Mouse (Mus musculus): ENCODE results near the gene Mchr1. TPM values are rescaled to one million over a fixed set of nuclear protein-coding genes. Genes with fewer than 3 reads are reported as not detected.

Mchr1 gene
- not detected in 2 replicates for polyA plus RNA-seq (2016; fragmentation: Nextera tagmentation; extraction: Ambion mirVana)

GRCm38 (mm10) chr15:81235086-81235920 is at the start of gene Mchr1:
Gene Mchr1, plus strand, starts transcription at chr15:81235499.
- WGBS, result under 1% methylated on average over 25 of the region's 25 CpGs
- Histone ChIP-seq H3K4me2 (peak within 1 kb of the TSS; percentile 72), H3K36me3 (no peaks in the 10 kb centered on the region), H3K27me3 (replicated peaks) (peaks cover 58% of the 10 kb centered on the region), H3K4me1 (replicated peaks) (peaks cover 19% of the 10 kb centered on the region), H3K9me3 (replicated peaks) (no peaks in the 10 kb centered on the region), H3K9ac (peak within 1 kb of the TSS; percentile 55; the same call in 1 of the 2 replicates), H3K27ac (ENCODE audit: poor library complexity, severe bottlenecking) (no peak within 1 kb of the TSS), H3K4me3 (peak within 1 kb of the TSS; percentile 41)
- ATAC-seq (ENCODE audit: insufficient number of reproducible peaks, low FRiP score), result peak; percentile 51; the same call in 1 of the 2 replicates

- 89% methylated on average over 2 of the region's 2 CpGs for WGBS
- Histone ChIP-seq H3K36me3 (peaks cover 6% of the 10 kb centered on the region; the same call in 1 of the 2 replicates), H3K9ac (no peak overlapping the region), H3K4me1 (replicated peaks) (peaks cover 22% of the 10 kb centered on the region), H3K27me3 (replicated peaks) (no peaks in the 10 kb centered on the region), H3K27ac (ENCODE audit: poor library complexity, severe bottlenecking) (no peak overlapping the region), H3K4me2 (no peak overlapping the region), H3K4me3 (no peak overlapping the region), H3K9me3 (replicated peaks) (no peaks in the 10 kb centered on the region)
- ATAC-seq (ENCODE audit: insufficient number of reproducible peaks, low FRiP score), result no peak
These were observed 46.2 kb upstream of the Mchr1 start for GRCm38 (mm10) chr15:81189061-81189460.

DNA sequence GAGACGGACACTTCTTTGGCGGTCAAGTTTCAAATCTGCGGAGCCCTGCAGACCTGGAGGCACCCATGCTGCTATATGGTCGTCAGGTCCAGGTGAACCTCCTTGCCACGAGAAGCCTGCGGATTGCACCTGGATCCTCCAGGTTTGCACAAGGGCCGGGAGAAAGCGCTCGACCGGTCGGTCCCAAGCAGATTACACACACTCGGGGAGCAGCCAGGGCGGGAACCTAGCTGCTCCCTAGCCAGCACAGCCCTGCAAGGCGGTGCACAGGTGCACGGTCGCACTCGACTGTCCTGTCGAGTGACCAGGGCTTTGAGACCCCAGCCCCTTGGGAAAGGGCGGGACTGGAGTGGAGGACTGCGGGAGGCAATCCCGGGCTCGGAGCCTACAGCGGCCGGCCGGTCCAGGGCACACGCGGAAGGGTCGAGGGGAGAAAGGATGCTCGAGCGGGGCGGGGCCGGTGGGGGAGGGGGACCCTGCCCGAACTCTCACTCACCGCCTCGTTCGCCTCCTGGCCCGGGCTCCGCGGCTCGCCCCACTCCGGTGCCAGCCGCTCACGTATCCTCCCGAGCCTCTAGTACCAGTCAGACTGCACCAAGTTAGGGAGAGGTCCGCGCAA is 45.2 kb upstream of the Mchr1 start:
- peak overlapping the region; percentile 89 for H3K4me2 ChIP-seq
- peak overlapping the region; percentile 94 for H3K9ac ChIP-seq
- peaks cover 22% of the 10 kb centered on the region for H3K4me1 ChIP-seq (replicated peaks)
- under 1% methylated on average over 35 of the region's 46 CpGs for WGBS
- peaks cover 6% of the 10 kb centered on the region; the same call in 1 of the 2 replicates for H3K36me3 ChIP-seq
- no peak overlapping the region for H3K27ac ChIP-seq (ENCODE audit: poor library complexity, severe bottlenecking)
- ATAC-seq (ENCODE audit: insufficient number of reproducible peaks, low FRiP score), result peak; percentile 51
- H3K27me3 ChIP-seq (replicated peaks), result no peaks in the 10 kb centered on the region
- peak overlapping the region; percentile 93 for H3K4me3 ChIP-seq
- H3K9me3 ChIP-seq (replicated peaks), result no peaks in the 10 kb centered on the region

DNA sequence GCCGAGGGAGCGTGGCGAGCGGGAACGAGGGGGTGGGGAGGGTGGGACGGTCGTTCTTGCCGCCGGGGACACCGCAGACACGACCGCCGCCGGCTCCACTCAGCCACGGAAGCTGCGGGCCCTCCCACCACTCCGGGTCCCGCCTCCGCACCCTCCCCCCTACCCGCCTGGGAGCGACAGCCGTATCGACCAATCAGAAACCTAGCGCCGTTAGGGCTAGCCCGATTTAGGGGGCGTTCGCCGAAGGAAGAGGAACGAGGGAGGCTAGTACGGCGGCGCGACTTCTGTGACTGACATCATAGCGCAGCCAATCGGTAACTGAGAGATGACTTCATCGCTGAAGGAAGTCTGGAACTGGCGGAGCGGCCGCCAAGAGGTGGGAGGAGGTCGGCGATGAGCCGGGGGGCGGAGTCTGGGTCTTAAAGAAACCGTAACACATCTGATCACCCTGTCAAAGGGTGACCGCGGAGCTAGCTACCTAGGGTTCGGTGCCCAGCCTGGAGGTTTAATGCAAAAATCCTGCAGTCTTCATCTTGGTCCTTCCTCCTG is 44.6 kb upstream of the Mchr1 start, which contains the start of gene Mrtfa:
Gene Mrtfa, minus strand, starts transcription at position 128 of the 549 bp plus-strand sequence.
- H3K27me3 ChIP-seq (replicated peaks), result no peaks in the 10 kb centered on the region
- peaks cover 21% of the 10 kb centered on the region for H3K4me1 ChIP-seq (replicated peaks)
- H3K4me3 ChIP-seq, result peak within 1 kb of the TSS; percentile 93
- peak; percentile 99 for ATAC-seq (ENCODE audit: insufficient number of reproducible peaks, low FRiP score)
- under 1% methylated on average over 46 of the region's 48 CpGs for WGBS
- peaks cover 6% of the 10 kb centered on the region; the same call in 1 of the 2 replicates for H3K36me3 ChIP-seq
- H3K27ac ChIP-seq (ENCODE audit: poor library complexity, severe bottlenecking), result peak within 1 kb of the TSS; percentile 13; the same call in 1 of the 2 replicates
- H3K9me3 ChIP-seq (replicated peaks), result no peaks in the 10 kb centered on the region
- peak within 1 kb of the TSS; percentile 94 for H3K9ac ChIP-seq
- H3K4me2 ChIP-seq, result peak within 1 kb of the TSS; percentile 89

GRCm38 (mm10) chr15:81191303-81191702 is 44.0 kb upstream of the Mchr1 start:
- Histone ChIP-seq H3K4me1 (replicated peaks) (peaks cover 15% of the 10 kb centered on the region), H3K9me3 (replicated peaks) (no peaks in the 10 kb centered on the region), H3K27me3 (replicated peaks) (no peaks in the 10 kb centered on the region), H3K4me2 (peak overlapping the region; percentile 71), H3K9ac (peak overlapping the region; percentile 70), H3K4me3 (peak overlapping the region; percentile 93), H3K36me3 (peaks cover 6% of the 10 kb centered on the region; the same call in 1 of the 2 replicates), H3K27ac (ENCODE audit: poor library complexity, severe bottlenecking) (peak overlapping the region; percentile 13; the same call in 1 of the 2 replicates)
- WGBS, result 25% methylated on average over 9 of the region's 9 CpGs
- no peak for ATAC-seq (ENCODE audit: insufficient number of reproducible peaks, low FRiP score)

- Histone ChIP-seq H3K27me3 (replicated peaks) (no peaks in the 10 kb centered on the region), H3K4me1 (replicated peaks) (peaks cover 15% of the 10 kb centered on the region), H3K27ac (ENCODE audit: poor library complexity, severe bottlenecking) (no peak overlapping the region), H3K4me3 (no peak overlapping the region), H3K36me3 (peaks cover 6% of the 10 kb centered on the region; the same call in 1 of the 2 replicates), H3K4me2 (no peak overlapping the region), H3K9me3 (replicated peaks) (no peaks in the 10 kb centered on the region), H3K9ac (no peak overlapping the region)
- 82% methylated on average over 5 of the region's 5 CpGs for whole genome bisulfite sequencing
- no peak for ATAC-seq (ENCODE audit: insufficient number of reproducible peaks, low FRiP score)
These were observed 43.0 kb upstream of the Mchr1 start for GRCm38 (mm10) chr15:81192316-81192715.

DNA sequence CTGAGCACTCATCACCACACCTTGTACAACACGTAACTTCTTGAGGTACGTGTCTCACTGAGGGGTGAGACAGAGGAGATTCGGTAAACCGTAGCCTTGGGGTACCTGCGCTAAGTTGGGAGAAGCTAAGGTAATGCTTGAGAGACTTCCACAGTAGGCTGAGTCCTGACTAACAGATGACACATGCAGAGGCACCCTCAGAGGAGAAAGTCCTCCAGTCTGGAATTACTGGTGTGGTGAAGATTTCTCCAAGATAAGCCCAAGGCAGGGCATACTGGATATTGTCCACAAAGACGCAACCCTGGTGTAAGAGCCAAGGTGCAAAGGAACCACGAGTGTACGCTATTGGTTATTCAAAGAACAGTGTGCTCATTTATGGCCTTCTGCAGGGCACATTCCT is 42.4 kb upstream of the Mchr1 start:
- H3K9me3 ChIP-seq (replicated peaks), result no peaks in the 10 kb centered on the region
- peaks cover 15% of the 10 kb centered on the region for H3K4me1 ChIP-seq (replicated peaks)
- H3K9ac ChIP-seq, result no peak overlapping the region
- H3K36me3 ChIP-seq, result peaks cover 1% of the 10 kb centered on the region; the same call in 1 of the 2 replicates
- H3K27ac ChIP-seq (ENCODE audit: poor library complexity, severe bottlenecking), result no peak overlapping the region
- H3K4me2 ChIP-seq, result no peak overlapping the region
- H3K4me3 ChIP-seq, result no peak overlapping the region
- WGBS, result 92% methylated on average over 8 of the region's 8 CpGs
- H3K27me3 ChIP-seq (replicated peaks), result no peaks in the 10 kb centered on the region
- ATAC-seq (ENCODE audit: insufficient number of reproducible peaks, low FRiP score), result no peak

- Histone ChIP-seq H3K9ac (no peak overlapping the region), H3K27me3 (replicated peaks) (no peaks in the 10 kb centered on the region), H3K36me3 (no peaks in the 10 kb centered on the region), H3K9me3 (replicated peaks) (no peaks in the 10 kb centered on the region; the same call in 1 of the 2 replicates), H3K4me1 (replicated peaks) (peaks cover 7% of the 10 kb centered on the region), H3K4me2 (no peak overlapping the region), H3K4me3 (no peak overlapping the region), H3K27ac (ENCODE audit: poor library complexity, severe bottlenecking) (no peak overlapping the region)
- 80% methylated on average over 6 of the region's 6 CpGs for WGBS
- ATAC-seq (ENCODE audit: insufficient number of reproducible peaks, low FRiP score), result no peak
These were observed 40.5 kb upstream of the Mchr1 start for GRCm38 (mm10) chr15:81194791-81195190.

DNA sequence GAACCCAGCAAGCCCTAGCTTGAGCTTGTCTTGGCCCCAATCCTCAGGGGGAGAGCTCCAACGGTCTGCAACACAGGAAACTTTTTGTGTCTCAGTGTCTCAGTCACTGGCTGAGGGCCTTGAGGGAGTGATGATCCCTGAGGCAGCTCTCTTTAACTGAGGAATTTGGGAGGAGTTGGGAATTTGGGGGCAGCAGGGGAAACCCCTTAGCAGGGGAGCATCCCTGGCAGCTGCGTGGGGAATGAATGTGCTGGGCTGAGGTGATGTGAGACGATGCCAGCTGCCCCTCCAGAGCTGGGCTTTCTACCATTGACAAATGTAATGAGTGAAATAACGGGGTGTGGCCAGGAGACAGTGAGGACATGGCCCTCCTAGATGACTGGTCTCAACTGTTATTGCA is 39.9 kb upstream of the Mchr1 start:
- no peak for ATAC-seq (ENCODE audit: insufficient number of reproducible peaks, low FRiP score)
- H3K4me2 ChIP-seq, result no peak overlapping the region
- WGBS, result 47% methylated on average over 4 of the region's 4 CpGs

GRCm38 (mm10) chr15:81197197-81197596 is 38.1 kb upstream of the Mchr1 start:
- Histone ChIP-seq H3K27ac (ENCODE audit: poor library complexity, severe bottlenecking) (no peak overlapping the region), H3K27me3 (replicated peaks) (no peaks in the 10 kb centered on the region), H3K4me1 (replicated peaks) (no peaks in the 10 kb centered on the region), H3K9ac (no peak overlapping the region), H3K36me3 (no peaks in the 10 kb centered on the region), H3K4me3 (no peak overlapping the region), H3K4me2 (no peak overlapping the region), H3K9me3 (replicated peaks) (no peaks in the 10 kb centered on the region; the same call in 1 of the 2 replicates)
- no peak for ATAC-seq (ENCODE audit: insufficient number of reproducible peaks, low FRiP score)
- WGBS, result 60% methylated on average over 10 of the region's 10 CpGs

More for the DNA sequence above, 39.9 kb upstream of the Mchr1 start:
- Histone ChIP-seq H3K9ac (no peak overlapping the region), H3K27me3 (replicated peaks) (no peaks in the 10 kb centered on the region), H3K4me1 (replicated peaks) (peaks cover 7% of the 10 kb centered on the region; the same call in 1 of the 2 replicates), H3K27ac (ENCODE audit: poor library complexity, severe bottlenecking) (no peak overlapping the region), H3K36me3 (no peaks in the 10 kb centered on the region), H3K4me3 (no peak overlapping the region), H3K9me3 (replicated peaks) (no peaks in the 10 kb centered on the region; the same call in 1 of the 2 replicates)

DNA sequence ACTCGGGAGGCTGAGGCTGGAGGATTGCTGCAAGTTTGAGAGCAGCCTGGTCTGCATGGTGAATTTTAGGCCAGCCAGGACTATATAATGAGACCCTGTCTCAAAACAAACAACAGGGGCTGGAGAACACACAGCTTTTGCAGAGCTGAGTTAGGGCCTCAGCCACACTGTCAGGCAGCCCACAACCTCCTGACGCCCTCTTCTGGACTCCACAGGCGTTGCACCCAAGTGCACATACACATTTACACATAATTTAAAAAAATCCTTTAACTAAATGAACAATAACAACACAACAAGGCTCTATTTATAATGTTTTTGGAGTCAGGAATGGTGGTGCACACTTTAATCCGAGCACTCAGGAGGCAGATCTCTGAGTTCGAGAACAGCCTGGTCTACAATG is 36.9 kb upstream of the Mchr1 start:
- H3K9ac ChIP-seq, result no peak overlapping the region
- no peak for ATAC-seq (ENCODE audit: insufficient number of reproducible peaks, low FRiP score)
- H3K4me2 ChIP-seq, result no peak overlapping the region

More for the DNA sequence above, 36.9 kb upstream of the Mchr1 start:
- H3K27ac ChIP-seq (ENCODE audit: poor library complexity, severe bottlenecking), result no peak overlapping the region
- no peaks in the 10 kb centered on the region for H3K36me3 ChIP-seq
- H3K4me3 ChIP-seq, result no peak overlapping the region
- no peaks in the 10 kb centered on the region for H3K27me3 ChIP-seq (replicated peaks)
- peaks cover 3% of the 10 kb centered on the region; the same call in 1 of the 2 replicates for H3K9me3 ChIP-seq (replicated peaks)
- no peaks in the 10 kb centered on the region for H3K4me1 ChIP-seq (replicated peaks)
- 88% methylated on average over 5 of the region's 5 CpGs for WGBS
